Mouse (Mus musculus) yolk sac, embryonic 10.5 days (tissue): ENCODE measurements around the gene Gfod1.
A peak's percentile ranks its signal among the peaks of the same experiment; 100 is the strongest.

ENCODE experiments used
- DNase-seq: peaks from one replicate; pipeline ENCODE4 v3.0.0-alpha.2; 2017; ENCODE audit warnings: low spot score

Gfod1 gene

GRCm38 (mm10) chr13:43263646-43264045 is 40.3 kb downstream of the Gfod1 start:
- DNase-seq = no peak

GRCm38 (mm10) chr13:43262114-43262739 is 41.7 kb downstream of the Gfod1 start:
- no peak for DNase-seq

GRCm38 (mm10) chr13:43261287-43261686 is 42.7 kb downstream of the Gfod1 start:
- DNase-seq = peak; percentile 25

GRCm38 (mm10) chr13:43260731-43261130 is 43.2 kb downstream of the Gfod1 start:
- DNase-seq = no peak

- no peak for DNase-seq
Observed at GRCm38 (mm10) chr13:43256447-43256846, 47.5 kb downstream of the Gfod1 start.

GRCm38 (mm10) chr13:43253526-43253925 is 50.4 kb downstream of the Gfod1 start:
- no peak for DNase-seq

GRCm38 (mm10) chr13:43252105-43252790 is 51.7 kb downstream of the Gfod1 start:
- no peak for DNase-seq

GRCm38 (mm10) chr13:43251391-43251790 is 52.6 kb downstream of the Gfod1 start:
- no peak for DNase-seq

- no peak for DNase-seq
Observed at GRCm38 (mm10) chr13:43250653-43251052, 53.3 kb downstream of the Gfod1 start.

GRCm38 (mm10) chr13:43250106-43250505 is 53.9 kb downstream of the Gfod1 start:
- no peak for DNase-seq

- DNase-seq = no peak
Observed at GRCm38 (mm10) chr13:43248381-43248780, 55.6 kb downstream of the Gfod1 start.

GRCm38 (mm10) chr13:43246876-43247275 is 57.1 kb downstream of the Gfod1 start:
- DNase-seq = no peak

GRCm38 (mm10) chr13:43243793-43244192 is 60.2 kb downstream of the Gfod1 start:
- peak; percentile 21 for DNase-seq

- no peak for DNase-seq
Observed at GRCm38 (mm10) chr13:43243240-43243639, 60.7 kb downstream of the Gfod1 start.

- no peak for DNase-seq
Observed at GRCm38 (mm10) chr13:43241750-43242149, 62.2 kb downstream of the Gfod1 start.

GRCm38 (mm10) chr13:43241069-43241468 is 62.9 kb downstream of the Gfod1 start:
- no peak for DNase-seq

GRCm38 (mm10) chr13:43239790-43240216 is 64.2 kb downstream of the Gfod1 start:
- DNase-seq = no peak

GRCm38 (mm10) chr13:43236630-43237029 is 67.3 kb downstream of the Gfod1 start:
- DNase-seq = no peak

- DNase-seq = no peak
Observed at GRCm38 (mm10) chr13:43235982-43236381, 68.0 kb downstream of the Gfod1 start.

GRCm38 (mm10) chr13:43235586-43235910 is 68.4 kb downstream of the Gfod1 start:
- peak; percentile 31 for DNase-seq

- DNase-seq = no peak
Observed at GRCm38 (mm10) chr13:43234869-43235585, 68.9 kb downstream of the Gfod1 start.

GRCm38 (mm10) chr13:43233331-43233730 is 70.6 kb downstream of the Gfod1 start:
- DNase-seq = no peak
